Mouse (Mus musculus): ENCODE data around the gene Rap1gap.

Gene Rap1gap

GRCm38 (mm10) chr4:137664433-137664979, at the start of gene Rap1gap:
TSS of gene Rap1gap (plus strand) at chr4:137664726.
- in situ Hi-C loops (cut with MboI; ENCODE audit: low sequenced_read_pairs) = no loop called here

GRCm38 (mm10) chr4:137622847-137623246, 41.7 kb upstream of the Rap1gap start:
- in situ Hi-C loops (cut with MboI; ENCODE audit: low sequenced_read_pairs) = no loop called here

- in situ Hi-C loops (cut with MboI; ENCODE audit: low sequenced_read_pairs) = no loop called here
These were observed 36.9 kb upstream of the Rap1gap start for GRCm38 (mm10) chr4:137627476-137628235.

GRCm38 (mm10) chr4:137628400-137628799, 36.1 kb upstream of the Rap1gap start:
- in situ Hi-C loops (cut with MboI; ENCODE audit: low sequenced_read_pairs) = no loop called here

GRCm38 (mm10) chr4:137629354-137629753, 35.2 kb upstream of the Rap1gap start:
- in situ Hi-C loops (cut with MboI; ENCODE audit: low sequenced_read_pairs) = no loop called here

GRCm38 (mm10) chr4:137630153-137630552, 34.4 kb upstream of the Rap1gap start:
- in situ Hi-C loops (cut with MboI; ENCODE audit: low sequenced_read_pairs) = no loop called here

GRCm38 (mm10) chr4:137631596-137631995, 32.9 kb upstream of the Rap1gap start:
- in situ Hi-C loops (cut with MboI; ENCODE audit: low sequenced_read_pairs) = no loop called here

GRCm38 (mm10) chr4:137633394-137633793, 31.1 kb upstream of the Rap1gap start:
- in situ Hi-C loops (cut with MboI; ENCODE audit: low sequenced_read_pairs) = no loop called here

- in situ Hi-C loops (cut with MboI; ENCODE audit: low sequenced_read_pairs) = no loop called here
These were observed 27.9 kb upstream of the Rap1gap start for GRCm38 (mm10) chr4:137636597-137636996.

- in situ Hi-C loops (cut with MboI; ENCODE audit: low sequenced_read_pairs) = no loop called here
These were observed 23.0 kb upstream of the Rap1gap start for GRCm38 (mm10) chr4:137641556-137641955.

GRCm38 (mm10) chr4:137642101-137642500, 22.4 kb upstream of the Rap1gap start:
- in situ Hi-C loops (cut with MboI; ENCODE audit: low sequenced_read_pairs) = no loop called here

- in situ Hi-C loops (cut with MboI; ENCODE audit: low sequenced_read_pairs) = no loop called here
These were observed 21.1 kb upstream of the Rap1gap start for GRCm38 (mm10) chr4:137643459-137643858.

GRCm38 (mm10) chr4:137646262-137646661, 18.3 kb upstream of the Rap1gap start:
- in situ Hi-C loops (cut with MboI; ENCODE audit: low sequenced_read_pairs) = no loop called here

- in situ Hi-C loops (cut with MboI; ENCODE audit: low sequenced_read_pairs) = no loop called here
These were observed 16.9 kb upstream of the Rap1gap start for GRCm38 (mm10) chr4:137647648-137648047.

GRCm38 (mm10) chr4:137648230-137648629, 16.3 kb upstream of the Rap1gap start:
- in situ Hi-C loops (cut with MboI; ENCODE audit: low sequenced_read_pairs) = no loop called here

GRCm38 (mm10) chr4:137650912-137651311, 13.6 kb upstream of the Rap1gap start:
- in situ Hi-C loops (cut with MboI; ENCODE audit: low sequenced_read_pairs) = no loop called here

- in situ Hi-C loops (cut with MboI; ENCODE audit: low sequenced_read_pairs) = no loop called here
These were observed 11.6 kb upstream of the Rap1gap start for GRCm38 (mm10) chr4:137652835-137653346.

GRCm38 (mm10) chr4:137655241-137656031, 9.1 kb upstream of the Rap1gap start:
- in situ Hi-C loops (cut with MboI; ENCODE audit: low sequenced_read_pairs) = no loop called here

GRCm38 (mm10) chr4:137657674-137658073, 6.9 kb upstream of the Rap1gap start:
- in situ Hi-C loops (cut with MboI; ENCODE audit: low sequenced_read_pairs) = no loop called here

- in situ Hi-C loops (cut with MboI; ENCODE audit: low sequenced_read_pairs) = no loop called here
These were observed 5.0 kb upstream of the Rap1gap start for GRCm38 (mm10) chr4:137659541-137659940.

- in situ Hi-C loops (cut with MboI; ENCODE audit: low sequenced_read_pairs) = no loop called here
These were observed 4.0 kb upstream of the Rap1gap start for GRCm38 (mm10) chr4:137660364-137661077.

All from CH12F3 (cell line).